Mouse (Mus musculus): ENCODE data around the gene Hist1h2bf.
"Not testable (repeated sequence)": the region's sequence is repeated elsewhere in the genome, so short reads cannot be mapped to it uniquely, and the experiment has no call there.

The Hist1h2bf gene

DNA sequence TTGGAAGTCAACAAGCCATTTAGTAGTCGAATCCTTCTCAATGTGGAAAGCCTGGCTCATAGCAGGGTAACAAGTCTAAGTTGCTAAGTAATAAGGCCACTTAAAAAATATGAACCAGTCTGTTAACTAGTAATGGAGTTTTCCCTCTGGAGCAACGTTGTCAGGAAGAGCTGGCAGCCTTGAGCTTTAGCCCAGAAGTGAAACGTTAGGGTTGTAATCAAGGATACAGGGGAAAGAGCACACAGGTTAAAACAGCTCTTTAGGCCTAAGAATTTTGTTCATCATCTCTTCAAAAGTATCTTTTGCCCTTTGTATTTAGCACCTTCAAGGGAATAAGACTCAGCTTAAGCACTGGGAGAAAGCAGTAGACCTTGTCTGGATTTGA, 23.2 kb downstream of the Hist1h2bf start:
- in situ Hi-C loops (cut with MboI, MseI): no loop called here

DNA sequence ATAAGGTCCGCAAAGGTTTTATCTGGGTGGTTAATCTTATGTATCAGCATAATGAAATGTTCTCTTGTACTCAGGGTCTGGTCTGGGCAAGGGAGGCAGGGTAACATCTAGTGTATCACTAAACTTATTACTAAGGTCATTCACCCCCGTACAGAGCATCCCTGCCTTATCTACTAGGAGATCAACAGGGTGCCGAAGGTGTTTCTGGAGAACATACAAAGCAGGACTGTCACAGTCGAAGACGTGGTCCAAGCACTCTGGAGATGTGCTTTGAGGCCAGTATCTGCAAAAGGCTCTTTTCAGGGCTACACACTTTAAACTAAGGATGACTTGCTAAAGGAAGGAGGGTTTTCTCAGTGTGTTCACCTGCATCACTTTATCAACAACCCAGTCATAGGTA, 27.3 kb downstream of the Hist1h2bf start:
- in situ Hi-C loops (cut with MboI, MseI): no loop called here

DNA sequence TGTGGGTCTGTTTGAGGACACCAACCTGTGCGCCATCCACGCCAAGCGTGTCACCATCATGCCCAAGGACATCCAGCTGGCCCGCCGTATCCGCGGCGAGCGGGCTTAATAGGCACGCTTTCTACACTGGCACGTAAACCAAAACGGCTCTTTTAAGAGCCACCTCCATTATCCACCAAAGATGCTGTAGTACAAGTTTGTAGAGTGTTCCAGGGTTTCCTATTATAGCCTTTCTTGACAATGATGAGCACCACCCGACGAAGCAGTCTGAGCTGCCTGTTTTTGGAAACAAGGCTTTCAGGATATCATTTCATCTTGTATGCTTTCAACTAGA, 29.2 kb downstream of the Hist1h2bf start:
- in situ Hi-C loops (cut with MboI, MseI): not testable (repeated sequence)

DNA sequence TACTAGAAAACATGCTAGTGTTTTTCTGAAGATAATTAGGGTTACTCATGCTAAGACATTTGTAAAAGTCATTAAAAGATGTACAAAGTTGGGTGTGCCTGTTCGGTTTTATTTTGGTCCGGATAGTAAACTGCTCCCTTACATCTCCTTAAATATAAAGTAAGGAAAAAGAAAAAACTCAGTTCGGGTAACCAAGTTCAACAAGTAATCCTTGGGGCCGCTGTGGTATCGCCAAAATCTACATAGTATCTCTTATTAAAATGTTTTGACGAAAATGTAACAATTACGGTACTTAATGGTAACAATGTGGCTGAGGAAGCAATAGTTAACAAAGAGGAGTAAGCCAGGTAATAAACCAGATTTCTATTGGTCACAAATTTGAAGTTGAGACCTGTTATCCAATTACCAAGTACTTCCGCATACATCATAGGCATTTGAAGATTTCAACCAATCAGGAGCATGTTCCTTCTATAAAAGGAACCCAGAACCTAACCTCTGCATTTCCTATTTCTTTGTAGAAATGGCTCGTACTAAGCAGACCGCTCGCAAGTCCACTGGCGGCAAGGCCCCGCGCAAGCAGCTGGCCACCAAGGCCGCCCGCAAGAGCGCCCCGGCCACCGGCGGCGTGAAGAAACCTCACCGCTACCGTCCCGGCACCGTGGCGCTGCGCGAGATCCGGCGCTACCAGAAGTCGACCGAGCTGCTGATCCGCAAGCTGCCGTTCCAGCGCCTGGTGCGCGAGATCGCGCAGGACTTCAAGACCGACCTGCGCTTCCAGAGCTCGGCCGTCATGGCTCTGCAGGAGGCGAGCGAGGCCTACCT, 29.8 kb downstream of the Hist1h2bf start, which contains the start of gene Hist1h3f:
TSS of gene Hist1h3f (plus strand) at position 88 of the 822 bp plus-strand sequence.
- in situ Hi-C loops (cut with MboI, MseI): no loop called here

DNA sequence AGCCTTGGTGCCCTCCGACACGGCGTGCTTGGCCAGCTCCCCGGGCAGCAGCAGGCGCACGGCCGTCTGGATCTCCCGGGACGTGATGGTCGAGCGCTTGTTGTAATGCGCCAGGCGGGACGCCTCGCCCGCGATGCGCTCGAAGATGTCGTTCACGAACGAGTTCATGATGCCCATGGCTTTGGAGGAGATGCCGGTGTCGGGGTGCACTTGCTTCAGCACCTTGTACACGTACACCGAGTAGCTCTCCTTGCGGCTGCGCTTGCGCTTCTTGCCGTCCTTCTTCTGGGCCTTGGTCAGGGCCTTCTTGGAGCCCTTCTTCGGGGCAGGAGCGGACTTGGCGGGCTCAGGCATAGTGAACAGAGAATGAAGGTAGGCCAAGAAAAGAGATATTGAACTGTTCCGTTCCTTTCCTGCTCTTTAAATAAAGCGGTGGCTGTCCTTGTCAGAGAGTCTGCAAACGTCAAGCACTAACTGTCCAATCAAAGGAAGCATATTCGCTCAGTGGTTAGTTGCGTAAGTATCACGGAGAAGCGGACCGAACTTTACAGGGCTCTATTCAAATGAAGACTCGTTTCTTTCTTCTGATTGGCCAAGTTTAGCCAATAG, 30.9 kb downstream of the Hist1h2bf start, which contains the start of gene Hist1h2bh:
TSS of gene Hist1h2bh (minus strand) at position 394 of the 609 bp plus-strand sequence.
- in situ Hi-C loops (cut with MboI, MseI): not testable (repeated sequence)

DNA sequence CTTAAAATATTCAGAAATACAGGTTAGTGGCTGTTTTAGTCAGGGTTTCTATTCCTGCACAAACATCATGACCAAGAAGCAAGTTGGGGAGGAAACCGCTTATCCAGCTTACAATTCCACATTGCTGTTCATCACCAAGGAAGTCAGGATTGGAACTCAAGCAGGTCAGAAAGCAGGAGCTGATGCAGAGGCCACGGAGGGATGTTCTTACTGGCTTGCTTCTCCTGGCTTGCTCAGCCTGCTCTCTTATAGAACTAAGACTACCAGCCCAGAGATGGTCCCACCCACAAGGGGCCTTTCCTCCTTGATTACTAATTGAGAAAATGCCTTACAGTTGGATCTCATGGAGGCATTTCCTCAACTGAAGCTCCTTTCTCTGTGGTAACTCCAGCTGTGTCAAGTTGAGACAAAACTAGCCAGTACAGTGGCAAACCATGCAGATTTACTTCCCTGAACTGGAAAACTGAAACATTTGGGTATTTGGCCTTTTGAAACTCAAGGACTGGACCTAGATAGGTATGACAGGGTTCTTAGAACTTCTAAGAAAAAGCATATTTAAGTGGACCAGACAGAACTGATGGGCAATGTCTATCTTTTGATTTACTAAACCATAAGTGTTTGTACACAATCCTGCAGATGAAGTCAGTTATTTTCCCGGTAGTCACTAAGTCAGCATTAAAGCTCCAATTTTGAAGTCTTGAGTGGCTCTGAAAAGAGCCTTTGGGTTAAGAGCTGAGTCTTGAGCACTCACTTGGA, 31.6 kb downstream of the Hist1h2bf start:
- in situ Hi-C loops (cut with MboI, MseI): not testable (repeated sequence)

DNA sequence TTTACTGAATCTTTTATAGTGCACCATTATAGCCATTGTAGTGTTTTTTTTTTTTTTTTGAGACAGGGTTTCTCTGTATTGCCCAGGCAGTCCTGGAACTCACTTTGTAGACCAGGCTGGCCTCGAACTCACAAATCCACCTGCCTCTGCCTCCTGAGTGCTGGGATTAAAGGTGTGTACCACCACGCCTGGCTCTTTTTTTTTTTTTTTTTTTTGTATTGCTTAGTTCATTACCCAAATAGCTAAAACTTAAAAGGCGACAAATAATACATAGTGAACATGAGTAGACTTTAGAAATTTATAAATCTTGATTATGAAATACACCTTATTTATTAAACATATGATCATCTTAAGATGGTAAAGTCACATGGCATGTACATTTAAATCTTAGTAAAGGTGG, 32.5 kb downstream of the Hist1h2bf start:
- in situ Hi-C loops (cut with MboI, MseI): no loop called here

DNA sequence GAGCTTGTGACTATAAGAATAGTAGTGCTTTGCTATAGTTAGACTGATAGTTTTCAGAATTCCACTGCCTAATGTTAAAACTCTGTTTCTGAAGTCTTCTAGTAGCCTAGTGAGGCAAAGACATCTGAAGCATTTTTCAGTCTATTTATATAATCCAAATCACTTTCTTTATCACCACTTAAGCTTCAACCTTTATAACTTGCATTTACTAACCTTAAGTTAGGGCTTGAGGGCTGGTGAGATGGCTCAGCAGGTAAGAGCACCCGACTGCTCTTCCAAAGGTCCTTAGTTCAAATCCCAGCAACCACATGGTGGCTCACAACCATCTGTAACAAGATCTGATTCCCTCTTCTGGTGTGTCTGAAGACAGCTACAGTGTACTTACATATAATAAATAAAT, 34.2 kb downstream of the Hist1h2bf start:
- in situ Hi-C loops (cut with MboI, MseI): loop anchor here (5.0 kb wide), 1 partner anchor 1823 kb away; the partner anchor contains the start of genes Hist1h2ai, Hist1h2bl and Hist1h3h

DNA sequence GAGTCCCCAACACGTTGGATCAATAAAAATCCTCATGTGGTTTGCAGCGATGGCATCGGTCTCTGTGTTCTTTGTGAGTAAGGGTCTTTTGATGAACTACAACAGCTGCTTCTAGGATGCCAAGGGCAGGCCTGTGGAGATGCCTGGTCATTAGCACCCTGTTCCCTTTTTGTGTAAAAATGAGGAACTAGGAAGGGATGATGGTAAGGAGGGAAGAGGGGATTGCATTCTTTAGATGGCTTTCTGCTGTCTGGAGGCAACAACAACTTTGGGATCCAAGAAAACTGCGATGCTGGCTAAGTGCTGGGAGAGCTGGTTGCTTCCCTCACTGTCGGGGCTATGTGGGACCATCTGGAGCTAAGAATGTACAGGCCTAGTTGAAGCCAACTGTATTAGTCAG, 35.7 kb downstream of the Hist1h2bf start:
- in situ Hi-C loops (cut with MboI, MseI): loop anchor here (5.0 kb wide), 1 partner anchor 1821 kb away; the partner anchor contains the start of genes Hist1h2ai, Hist1h2bl and Hist1h3h

DNA sequence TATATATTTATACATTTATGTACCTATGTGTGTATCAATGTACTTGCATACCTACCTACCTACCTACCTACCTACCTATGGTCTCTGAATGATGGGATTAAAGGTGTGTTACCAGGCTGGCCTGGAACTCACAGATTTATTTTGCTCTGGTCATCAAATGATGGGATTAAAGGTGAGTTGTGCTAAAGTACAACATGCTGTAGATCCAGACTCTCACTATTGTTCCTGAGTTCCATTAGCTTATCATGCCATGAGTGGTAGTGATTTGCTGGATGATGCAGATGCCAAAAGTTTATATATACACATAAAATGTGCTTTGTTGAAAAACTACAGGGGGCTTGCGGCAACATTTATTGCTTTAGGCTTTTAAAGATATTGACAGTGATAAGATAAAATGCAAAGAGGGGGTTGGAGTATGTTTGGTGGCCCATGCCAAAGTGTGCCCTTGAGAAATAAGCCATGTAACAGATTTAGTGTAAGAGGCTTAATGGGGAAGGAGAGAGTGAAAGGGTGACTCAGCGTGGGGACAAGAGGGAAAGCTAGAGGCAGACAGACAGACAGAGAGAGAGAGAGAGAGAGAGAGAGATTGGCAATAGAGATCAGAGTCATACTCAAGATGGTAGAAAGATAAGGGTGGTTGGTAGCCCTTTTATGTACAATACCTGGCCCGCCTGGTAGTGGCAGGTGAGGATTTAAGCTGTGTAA, 36.8 kb downstream of the Hist1h2bf start:
- in situ Hi-C loops (cut with MboI, MseI): loop anchor here (5.0 kb wide), 1 partner anchor 1820 kb away; the partner anchor contains the start of genes Hist1h2ai, Hist1h2bl and Hist1h3h

DNA sequence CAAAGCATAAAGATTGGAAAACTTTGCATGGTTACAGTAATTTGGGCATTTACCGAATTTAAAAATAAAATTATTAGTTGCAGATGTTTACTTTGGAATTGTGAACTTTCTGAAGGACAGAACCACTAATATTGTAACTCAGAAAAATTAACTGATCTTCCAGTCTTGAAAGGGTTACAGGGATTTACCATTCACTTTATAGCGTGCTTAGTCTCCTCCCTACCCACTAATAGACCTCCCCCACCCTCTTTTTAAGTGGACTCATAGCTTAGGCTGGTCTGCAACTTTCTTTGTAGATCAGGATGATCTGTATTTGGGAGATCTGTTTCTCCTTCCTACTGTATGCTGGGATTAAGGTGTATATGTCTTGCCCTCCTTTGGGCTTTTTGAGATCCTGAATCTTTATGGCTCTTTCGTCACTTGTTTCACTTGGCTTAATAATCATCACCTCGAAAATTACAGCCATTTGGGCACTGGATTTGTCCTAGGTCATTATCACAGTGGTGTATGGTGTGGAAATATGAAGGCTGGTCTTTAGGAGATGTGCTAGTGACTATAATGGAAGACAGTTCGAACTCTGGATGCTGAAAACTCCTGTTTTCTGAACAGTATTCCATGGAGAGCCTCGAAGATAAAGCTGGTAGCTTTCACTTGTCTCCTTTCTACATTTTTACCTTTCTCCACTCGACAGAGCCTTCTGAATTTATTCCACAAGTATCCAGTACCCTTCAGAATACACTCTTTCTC, 37.7 kb downstream of the Hist1h2bf start:
- in situ Hi-C loops (cut with MboI, MseI): loop anchor here (5.0 kb wide), 1 partner anchor 1819 kb away; the partner anchor contains the start of genes Hist1h2ai, Hist1h2bl and Hist1h3h

DNA sequence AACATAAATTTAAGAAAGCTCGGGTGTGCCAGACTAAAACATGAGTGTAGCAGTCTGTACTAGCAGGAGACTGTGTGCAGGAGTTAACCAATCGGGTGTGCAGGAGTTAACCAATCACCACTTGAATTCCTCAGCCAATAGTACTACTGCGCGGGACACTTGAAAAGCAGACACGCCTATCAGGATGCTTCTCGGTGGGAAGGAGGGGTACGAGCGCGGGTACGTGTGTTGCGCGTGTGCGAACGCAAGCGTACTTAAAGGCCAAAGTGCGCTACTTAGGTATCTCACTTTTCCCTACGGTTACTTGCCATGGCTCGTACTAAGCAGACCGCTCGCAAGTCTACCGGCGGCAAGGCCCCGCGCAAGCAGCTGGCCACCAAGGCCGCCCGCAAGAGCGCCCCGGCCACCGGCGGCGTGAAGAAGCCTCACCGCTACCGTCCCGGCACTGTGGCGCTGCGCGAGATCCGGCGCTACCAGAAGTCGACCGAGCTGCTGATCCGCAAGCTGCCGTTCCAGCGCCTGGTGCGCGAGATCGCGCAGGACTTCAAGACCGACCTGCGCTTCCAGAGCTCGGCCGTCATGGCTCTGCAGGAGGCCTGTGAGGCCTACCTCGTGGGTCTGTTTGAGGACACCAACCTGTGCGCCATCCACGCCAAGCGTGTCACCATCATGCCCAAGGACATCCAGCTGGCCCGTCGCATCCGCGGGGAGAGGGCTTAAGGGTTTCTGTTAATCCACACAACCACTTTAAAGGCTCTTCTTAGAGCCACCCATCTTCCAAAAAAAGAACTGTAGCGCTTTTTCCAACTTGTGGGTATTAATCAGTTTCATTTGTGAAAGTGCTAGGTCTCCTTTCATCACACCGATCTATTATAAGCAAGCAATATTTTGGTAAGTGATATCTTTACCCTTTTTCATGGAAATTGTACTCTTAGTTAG, 38.6 kb downstream of the Hist1h2bf start, which contains the start of gene Hist1h3g:
TSS of gene Hist1h3g (plus strand) at position 286 of the 939 bp plus-strand sequence.
- in situ Hi-C loops (cut with MboI, MseI): loop anchor here (5.0 kb wide), 1 partner anchor 1818 kb away; the partner anchor contains the start of genes Hist1h2ai, Hist1h2bl and Hist1h3h

DNA sequence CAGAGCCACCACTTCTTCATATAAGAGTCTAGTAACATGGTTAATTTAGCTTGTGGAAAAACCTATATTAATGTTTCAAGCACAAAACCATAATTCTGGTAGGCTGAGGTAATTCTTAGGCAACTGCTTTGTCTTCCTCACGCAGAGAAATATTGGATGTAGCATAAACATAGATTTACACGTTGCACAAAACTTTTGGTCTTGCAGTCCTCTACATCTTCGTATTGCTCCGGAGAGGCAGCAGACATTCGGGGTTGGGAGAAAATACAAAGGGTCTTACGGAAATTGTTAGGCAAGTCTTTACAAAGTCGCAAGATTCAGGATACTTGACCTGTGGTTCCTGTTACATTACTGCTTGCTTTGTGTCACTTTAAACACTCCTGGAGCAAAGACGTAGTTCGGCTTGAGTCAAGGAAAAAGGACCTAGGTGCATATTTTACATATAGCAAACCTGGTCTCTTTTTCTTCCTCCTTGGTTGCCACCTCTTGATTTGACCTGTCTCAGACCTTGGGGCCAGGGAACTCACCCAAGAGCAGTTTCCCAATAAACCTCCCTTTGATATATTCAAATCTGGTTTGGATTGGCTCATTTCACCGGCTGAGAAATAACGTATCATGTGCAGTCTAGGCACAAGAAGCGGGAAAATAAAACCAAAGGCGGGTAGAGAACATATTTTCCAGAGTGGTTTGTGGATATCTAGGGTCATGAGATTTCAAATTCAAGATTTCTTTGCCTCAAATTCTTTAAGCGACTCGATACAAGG, 39.4 kb downstream of the Hist1h2bf start:
- in situ Hi-C loops (cut with MboI, MseI): loop anchor here (5.0 kb wide), 2 partner anchors 1497 to 1817 kb away; partner anchors contain the start of genes Hist1h2ah, Hist1h2ai, Hist1h2bk and Hist1h2bl

DNA sequence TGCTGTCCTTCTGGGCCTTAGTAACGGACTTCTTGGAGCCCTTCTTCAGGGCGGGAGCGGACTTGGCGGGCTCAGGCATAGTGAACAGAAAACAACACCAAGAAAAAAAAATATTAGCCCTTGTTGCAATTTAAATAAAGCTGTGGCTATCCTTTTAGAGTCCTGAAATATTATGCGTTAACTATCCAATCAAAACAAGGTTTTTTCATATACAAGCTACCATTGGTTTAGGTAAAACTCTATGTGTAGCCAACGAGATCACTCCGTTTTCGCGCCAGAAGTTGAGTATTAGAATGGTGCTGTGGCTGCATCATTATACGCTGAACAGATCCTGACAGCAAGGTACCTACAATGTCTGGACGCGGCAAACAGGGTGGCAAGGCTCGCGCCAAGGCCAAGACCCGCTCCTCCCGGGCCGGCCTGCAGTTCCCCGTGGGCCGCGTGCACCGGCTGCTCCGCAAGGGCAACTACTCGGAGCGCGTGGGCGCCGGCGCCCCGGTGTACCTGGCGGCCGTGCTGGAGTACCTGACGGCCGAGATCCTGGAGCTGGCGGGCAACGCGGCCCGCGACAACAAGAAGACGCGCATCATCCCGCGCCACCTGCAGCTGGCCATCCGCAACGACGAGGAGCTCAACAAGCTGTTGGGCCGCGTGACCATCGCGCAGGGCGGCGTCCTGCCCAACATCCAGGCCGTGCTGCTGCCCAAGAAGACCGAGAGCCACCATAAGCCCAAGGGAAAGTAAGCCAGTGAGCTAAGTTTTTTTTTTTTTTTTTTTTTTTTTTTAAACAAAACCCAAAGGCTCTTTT, 40.2 kb downstream of the Hist1h2bf start, which contains the start of gene Hist1h2af:
TSS of gene Hist1h2af (plus strand) at position 347 of the 808 bp plus-strand sequence.
- in situ Hi-C loops (cut with MboI, MseI): loop anchor here (5.0 kb wide), 1 partner anchor 1496 kb away; the partner anchor contains the start of genes Hist1h2ah and Hist1h2bk

DNA sequence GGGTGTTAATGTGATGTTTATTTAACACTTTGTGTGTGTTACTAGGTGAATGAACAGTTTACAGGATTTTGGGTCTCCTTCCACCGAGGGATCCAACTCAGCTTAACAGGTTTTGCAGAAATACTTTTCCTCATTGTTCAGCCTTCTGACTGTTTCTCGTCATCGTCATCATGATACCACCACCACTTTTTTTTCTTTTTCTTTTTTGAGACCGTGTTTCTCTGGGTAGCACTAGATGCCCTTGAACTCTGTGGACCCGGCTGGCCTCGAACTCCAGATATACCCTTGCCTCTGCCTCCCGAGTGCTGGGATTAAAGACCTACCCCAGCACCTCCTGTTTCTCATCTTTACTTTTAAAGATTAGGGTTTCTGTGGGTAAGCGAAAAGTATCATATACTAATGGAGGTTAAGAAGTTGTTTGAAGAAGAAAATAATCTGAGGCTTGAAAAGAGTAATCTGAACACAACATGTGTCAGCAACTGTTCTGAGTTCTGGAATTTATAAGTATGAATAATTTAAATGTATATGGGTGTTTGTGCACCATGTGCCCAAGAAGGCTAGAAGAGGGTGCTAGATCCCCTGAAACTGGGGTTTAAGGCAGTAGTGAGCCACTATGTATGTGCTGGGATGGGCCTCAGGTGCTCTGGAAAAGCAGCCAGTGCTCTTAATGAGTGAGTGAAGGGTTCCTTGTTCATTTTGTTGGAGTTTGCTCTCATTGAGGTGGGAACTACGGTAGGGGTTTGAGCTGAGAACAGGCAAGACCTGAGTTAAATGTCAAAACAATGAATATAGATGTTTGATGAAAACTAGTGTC, 41.5 kb downstream of the Hist1h2bf start:
- in situ Hi-C loops (cut with MboI, MseI): loop anchor here (5.0 kb wide), 1 partner anchor 1495 kb away; the partner anchor contains the start of genes Hist1h2ah and Hist1h2bk
